Mouse (Mus musculus): ENCODE measurements around the gene Mmp2.
A peak's percentile ranks its signal among the peaks of the same experiment; 100 is the strongest.
"Not testable (repeated sequence)": the region's sequence is repeated elsewhere in the genome, so short reads cannot be mapped to it uniquely, and the experiment has no call there.

Gene Mmp2

GRCm38 (mm10) chr8:92827243-92828034 lies at the start of gene Mmp2:
TSS of gene Mmp2 (plus strand) at chr8:92827291.
- no peak for DNase-seq

DNA sequence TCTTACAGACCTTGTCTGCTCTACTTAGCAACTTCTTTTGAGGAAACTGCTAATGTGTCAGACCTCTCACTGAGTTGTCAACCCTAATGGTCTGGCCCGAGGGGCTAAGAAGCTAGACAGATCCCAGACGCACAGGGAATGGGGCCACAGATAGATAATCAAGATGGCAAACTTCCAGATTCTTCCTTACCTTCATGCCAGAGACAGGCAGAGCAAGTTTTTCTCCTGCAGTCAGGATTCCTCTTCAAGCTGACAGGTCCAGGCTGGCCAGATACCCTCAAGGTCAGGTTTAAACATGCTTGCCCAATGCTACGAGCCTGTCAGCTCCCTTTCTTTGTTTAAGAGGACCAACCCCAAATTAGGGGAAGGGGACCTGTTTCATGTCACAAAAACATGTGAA lies 46.1 kb upstream of the Mmp2 start:
- no peak for DNase-seq

DNA sequence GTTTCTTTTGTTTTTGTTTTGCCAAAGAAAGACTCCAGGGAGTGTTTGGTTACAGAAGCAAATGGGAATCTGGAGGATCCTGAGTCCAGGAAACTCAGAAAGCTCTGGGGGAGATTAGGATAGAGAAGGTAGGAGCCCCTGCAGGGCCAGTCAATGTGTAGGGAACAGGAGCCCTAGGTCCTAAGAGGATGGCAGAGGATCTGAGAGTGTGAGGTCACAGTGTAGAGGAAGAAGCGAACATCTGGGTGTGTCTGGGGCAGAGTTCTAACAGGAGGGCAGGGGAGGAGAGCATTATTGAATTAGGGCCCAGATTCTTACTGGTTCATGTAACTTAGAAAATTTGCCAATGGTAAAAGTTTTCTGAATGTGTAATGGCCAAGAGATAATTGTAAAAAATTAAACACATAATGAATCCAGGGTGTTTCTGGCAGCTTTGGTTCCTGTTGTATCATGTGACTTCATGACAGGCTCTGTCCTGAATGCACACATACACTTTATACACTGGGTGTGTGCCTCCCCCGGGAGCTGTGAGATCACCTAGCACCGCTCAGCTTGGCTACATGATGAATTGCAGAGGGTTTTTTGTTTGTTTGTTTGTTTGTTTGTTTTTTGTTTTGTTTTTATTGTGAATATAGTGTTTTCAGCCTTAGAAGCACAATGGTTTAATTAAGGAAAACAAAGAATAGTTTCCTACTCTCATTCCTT lies 43.0 kb upstream of the Mmp2 start:
- no peak for DNase-seq

DNA sequence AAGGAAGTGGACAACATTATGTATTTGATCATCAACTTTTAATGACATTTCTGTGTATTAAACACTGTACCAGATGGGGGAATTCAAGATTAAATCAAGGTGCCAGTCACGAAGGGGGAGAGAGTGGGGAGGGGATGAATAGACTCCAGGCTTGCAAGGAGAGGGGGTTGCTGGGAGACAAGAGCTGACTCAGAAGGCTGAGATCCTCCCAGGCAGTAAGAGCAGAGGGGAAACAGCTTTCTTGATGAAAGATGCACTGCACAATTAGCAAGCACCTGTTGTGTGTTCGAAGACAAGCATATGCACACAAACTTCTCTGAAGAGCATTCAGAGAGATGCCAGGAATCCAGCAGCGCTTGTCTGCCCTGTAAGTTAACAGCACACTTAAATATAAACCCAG lies 36.3 kb upstream of the Mmp2 start:
- DNase-seq: no peak

DNA sequence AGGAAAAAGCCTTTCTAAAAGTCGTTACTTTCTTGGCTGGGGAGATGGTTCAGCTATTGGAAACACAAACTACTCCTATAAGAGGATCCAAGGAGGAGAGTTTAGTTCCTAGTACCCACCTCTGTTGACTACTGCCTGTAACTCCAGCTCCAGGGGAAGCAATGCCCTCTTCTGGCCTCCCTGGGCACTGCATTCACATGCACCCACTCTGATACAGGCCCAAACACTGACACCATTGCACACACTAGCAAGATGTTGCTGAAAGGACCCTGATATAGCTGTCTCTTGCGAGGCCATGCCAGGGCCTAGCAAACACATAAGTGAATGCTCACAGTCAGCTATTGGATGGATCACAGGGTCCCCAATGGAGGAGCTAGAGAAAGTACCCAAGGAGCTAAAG lies 35.1 kb upstream of the Mmp2 start:
- DNase-seq: not testable (repeated sequence)

DNA sequence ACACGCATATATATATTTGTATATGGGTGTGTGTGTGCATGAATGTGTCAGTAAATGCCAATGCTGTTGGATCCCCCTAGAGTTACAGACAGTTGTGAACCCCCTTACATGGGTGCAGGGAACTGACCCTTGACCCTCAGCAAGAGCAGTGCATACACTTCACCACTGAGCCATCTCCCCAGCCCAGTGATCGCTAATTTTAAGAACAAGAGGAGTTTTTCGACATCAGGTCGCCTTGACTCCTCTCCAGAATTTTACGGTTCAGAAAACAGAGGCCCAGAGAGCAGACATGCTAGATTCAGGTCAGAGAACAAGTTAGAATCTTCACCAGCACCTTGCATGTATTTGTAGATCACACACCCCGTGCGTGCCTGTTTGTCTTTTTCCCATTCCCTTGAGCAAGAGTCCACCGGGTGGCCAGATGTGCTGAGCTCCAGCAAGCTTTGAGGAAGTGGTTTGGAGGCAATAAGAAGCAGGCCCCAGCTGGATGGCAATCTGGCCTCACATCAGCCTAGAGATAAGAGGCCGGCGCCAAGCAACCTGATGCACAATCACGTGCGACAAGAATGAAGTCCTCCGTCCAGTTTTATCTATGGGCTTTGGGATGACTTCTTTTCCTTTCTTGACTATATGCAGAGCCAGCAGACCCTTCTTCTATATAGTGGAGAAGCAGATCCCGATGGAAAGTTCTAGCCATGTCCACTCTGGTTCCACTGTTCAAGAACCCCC lies 33.1 kb upstream of the Mmp2 start:
- DNase-seq: no peak

- no peak for DNase-seq
Observed at GRCm38 (mm10) chr8:92797527-92797931, 29.6 kb upstream of the Mmp2 start.

- DNase-seq: no peak
Observed at GRCm38 (mm10) chr8:92799406-92799805, 27.7 kb upstream of the Mmp2 start.

- DNase-seq: no peak
Observed at GRCm38 (mm10) chr8:92801231-92801630, 25.9 kb upstream of the Mmp2 start.

DNA sequence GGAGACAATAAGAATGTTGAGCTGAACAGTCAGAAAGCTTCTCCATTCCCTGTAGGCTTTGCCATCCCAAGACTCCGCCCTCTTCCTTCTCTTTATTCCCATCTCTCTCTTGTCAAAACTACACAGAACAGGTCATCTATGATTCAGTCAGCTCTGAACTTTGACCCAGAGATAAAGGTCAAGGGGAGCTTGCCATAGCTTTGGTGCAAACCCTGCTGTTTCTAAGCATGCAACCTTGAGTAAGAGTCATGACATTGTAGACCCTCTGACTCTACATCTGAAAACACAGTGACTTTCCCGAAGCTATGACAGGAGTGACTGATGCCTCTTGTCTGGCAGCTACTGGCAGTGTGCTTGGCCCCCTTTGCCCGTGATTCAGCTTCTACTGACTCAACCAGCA lies 24.5 kb upstream of the Mmp2 start:
- no peak for DNase-seq

- DNase-seq: no peak
Observed at GRCm38 (mm10) chr8:92812773-92813172, 14.3 kb upstream of the Mmp2 start.

- DNase-seq: no peak
Observed at GRCm38 (mm10) chr8:92815661-92816060, 11.4 kb upstream of the Mmp2 start.

DNA sequence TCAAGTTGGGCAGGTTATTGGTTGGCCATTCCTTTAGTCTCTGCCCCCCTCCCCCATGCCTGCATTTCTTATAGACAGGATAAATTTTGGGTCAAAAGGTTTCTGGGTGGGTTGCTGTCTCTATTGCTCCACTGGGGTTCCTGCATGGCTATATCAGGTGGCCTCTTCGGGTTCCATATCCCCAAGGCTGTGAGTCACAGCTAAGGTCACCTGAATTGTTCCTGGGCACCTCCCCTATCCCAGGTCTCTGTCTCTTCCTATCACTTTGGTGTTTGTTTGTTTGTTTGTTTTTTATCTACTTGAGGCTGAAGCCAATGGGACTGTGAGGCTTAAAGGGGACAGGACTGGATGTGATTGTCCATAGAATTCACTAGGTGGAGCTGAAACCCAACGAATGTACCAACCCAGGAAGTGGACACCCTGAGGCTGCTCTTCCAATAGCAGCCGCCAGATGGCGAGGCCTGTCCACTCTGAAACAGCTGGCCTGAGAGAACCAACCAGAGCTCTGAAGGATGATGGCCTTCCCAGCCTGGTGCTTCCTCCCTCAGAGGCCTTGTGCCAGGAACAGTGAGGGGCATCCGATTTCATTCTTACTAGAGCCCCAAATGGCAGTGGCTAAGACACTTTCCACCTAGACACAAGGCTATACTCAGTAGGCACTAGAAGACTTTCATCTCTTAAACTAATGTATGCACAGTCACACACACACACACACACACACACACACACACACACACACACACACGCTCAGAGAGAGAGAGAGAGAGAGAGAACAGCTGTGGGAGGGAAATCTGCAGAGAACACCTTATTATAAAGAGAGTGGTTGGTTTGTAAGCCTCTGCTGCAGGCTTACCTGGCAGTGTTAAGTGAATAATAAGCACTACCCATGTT lies 8.9 kb upstream of the Mmp2 start:
- peak; percentile 75 for DNase-seq

DNA sequence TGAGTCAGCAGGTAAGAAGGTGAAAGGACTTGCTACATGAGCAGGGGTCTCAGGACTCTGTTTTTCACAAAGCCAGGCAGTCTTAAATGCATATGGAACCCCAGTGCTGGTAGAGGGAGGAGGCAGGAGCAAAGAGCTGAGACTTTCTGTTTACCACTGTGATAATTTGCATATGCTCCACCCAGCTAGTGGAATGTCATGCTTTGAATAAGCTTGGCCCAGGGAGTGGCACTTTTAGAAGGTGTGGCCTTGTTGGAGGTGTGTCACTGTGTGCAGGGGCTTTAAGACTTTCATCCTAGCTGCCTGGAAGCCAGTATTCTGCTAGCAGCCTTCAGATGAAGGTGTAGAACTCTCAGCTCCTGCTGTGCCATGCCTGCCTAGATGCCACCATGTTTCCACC lies 5.9 kb upstream of the Mmp2 start:
- no peak for DNase-seq

GRCm38 (mm10) chr8:92822386-92822785 lies 4.7 kb upstream of the Mmp2 start:
- no peak for DNase-seq

- DNase-seq: no peak
Observed at GRCm38 (mm10) chr8:92825991-92826390, 1.1 kb upstream of the Mmp2 start.

GRCm38 (mm10) chr8:92828251-92828743 lies 1.2 kb downstream of the Mmp2 start:
- DNase-seq: no peak

DNA sequence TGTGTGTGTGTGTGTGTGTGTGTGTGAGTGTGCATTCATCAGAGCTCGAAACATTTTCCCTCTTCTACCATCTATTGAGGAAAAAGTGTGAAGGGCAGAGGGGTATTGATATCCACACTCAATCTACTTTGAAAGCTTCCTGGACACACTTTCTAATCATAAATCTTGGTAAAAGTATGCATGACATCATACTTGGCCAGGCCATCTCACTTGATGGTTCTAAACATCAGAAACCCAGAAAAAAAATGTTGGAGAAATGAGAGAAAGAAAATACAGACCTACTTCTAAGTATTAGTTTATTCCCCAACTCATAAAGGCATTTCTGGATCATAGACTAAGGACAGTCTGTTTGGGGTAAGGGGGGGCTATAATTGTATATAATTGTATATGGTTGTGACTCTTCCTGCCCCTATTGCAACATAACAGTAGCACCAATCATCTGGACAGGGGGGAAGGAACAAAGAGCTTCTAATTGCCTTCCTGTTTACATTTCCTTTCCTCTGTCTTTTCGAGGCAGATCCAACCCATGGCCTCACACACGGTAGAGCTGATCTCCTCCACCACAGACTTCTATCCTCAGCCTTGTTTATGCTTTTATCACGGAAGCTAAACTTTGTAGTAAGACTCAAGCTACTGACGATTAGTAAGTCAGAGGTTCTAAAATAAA lies 7.1 kb downstream of the Mmp2 start:
- no peak for DNase-seq

DNA sequence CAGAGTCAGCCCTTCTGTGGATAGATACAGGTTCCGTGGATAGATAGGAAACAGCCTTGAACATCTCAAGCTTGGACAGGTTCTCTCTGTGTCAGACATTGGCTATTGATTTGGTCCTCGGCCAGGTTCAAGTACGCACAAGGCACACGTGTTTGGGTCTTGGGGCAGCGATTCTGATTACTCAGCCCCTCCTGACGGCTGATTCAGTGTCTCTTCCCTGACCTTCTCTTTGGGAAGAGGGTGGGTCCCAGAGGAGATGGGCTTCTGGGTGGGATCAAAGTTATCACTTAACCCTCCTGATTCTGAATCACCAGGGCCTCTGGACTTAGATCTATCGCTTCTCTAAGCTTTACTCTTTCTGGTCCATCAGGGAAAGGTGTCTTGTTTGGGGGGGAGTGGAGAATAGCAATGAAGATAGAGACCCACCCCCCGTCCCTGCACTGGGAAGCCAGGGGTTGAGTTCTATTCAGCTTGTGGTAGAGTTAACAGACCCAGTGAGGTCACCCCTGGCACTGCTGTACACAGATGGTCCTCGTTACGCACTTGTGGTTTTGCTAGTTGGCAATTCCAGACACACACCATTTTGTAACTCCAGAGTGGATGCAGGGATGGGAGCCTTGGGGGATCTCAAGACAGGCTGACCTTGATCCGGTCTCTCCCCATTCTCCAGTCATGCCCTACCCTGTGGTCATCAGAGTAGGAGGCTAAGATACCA lies 7.9 kb downstream of the Mmp2 start:
- no peak for DNase-seq

GRCm38 (mm10) chr8:92835901-92836300 lies 8.8 kb downstream of the Mmp2 start:
- no peak for DNase-seq

- DNase-seq: no peak
Observed at GRCm38 (mm10) chr8:92838616-92839015, 11.5 kb downstream of the Mmp2 start.

All from kidney, adult 11 months (tissue).